ENCODE assay signal across 8 mouse cellular contexts in genomic region chr7:109751427-109752007, GRCm38 (mm10). TPM values are rescaled to one million over a fixed set of nuclear protein-coding genes. Genes with fewer than 3 reads are reported as not detected.
A peak's percentile ranks its signal among the peaks of the same experiment; 100 is the strongest.
DNase-seq lines count a peak whose midpoint lies in the region; ATAC-seq and TF ChIP-seq lines count a peak whose summit lies in the region.

No protein-coding gene starts in this region.

- H3K9me3 ChIP-seq in forebrain, embryonic 12.5 days = no peaks in the 10 kb centered on the region
- H3K9me3 ChIP-seq in kidney, postnatal 0 days (replicated peaks; ENCODE audit: low read length) = no peaks in the 10 kb centered on the region
- H3K9me3 ChIP-seq in midbrain, embryonic 15.5 days = no peaks in the 10 kb centered on the region

- peak overlapping the region; percentile 89 for H3K4me2 ChIP-seq in forebrain, embryonic 12.5 days
- H3K4me2 ChIP-seq in kidney, postnatal 0 days (ENCODE audit: low read length) = peak overlapping the region; percentile 85
- H3K4me2 ChIP-seq in midbrain, embryonic 15.5 days = peak overlapping the region; percentile 83

- H3K27me3 ChIP-seq in testis, adult 2 months (ENCODE audit: control insufficient read depth, insufficient read depth, low read length) = no peaks in the 10 kb centered on the region
- no peaks in the 10 kb centered on the region for H3K27me3 ChIP-seq in forebrain, embryonic 12.5 days
- H3K27me3 ChIP-seq in kidney, postnatal 0 days (ENCODE audit: insufficient read depth, low read length) = no peaks in the 10 kb centered on the region
- no peaks in the 10 kb centered on the region for H3K27me3 ChIP-seq in midbrain, embryonic 15.5 days (replicated peaks)

- no peak for DNase-seq in testis, postnatal 10 days (ENCODE audit: low spot score)
- DNase-seq in kidney, postnatal 0 days (ENCODE audit: low spot score) = peak; percentile 16
- DNase-seq in natural killer cell, adult 2 months (ENCODE audit: low spot score in 2 of 2) = no peak
- no peak for DNase-seq in right cerebral cortex, adult 18-20 months
- no peak for DNase-seq in ovary, postnatal 10 days (ENCODE audit: low spot score)

- TF ChIP-seq POLR2A in testis, adult 2 months (IDR thresholded peaks at IDR 0.05; ENCODE audit: control insufficient read depth, low read depth, low read length) = no peak

- H3K4me3 ChIP-seq in testis, adult 2 months (ENCODE audit: control insufficient read depth, low read depth, low read length) = peak overlapping the region; percentile 84
- H3K4me3 ChIP-seq in forebrain, embryonic 12.5 days (replicated peaks) = peak overlapping the region; percentile 91
- peak overlapping the region; percentile 93 for H3K4me3 ChIP-seq in kidney, postnatal 0 days (replicated peaks; ENCODE audit: low read depth, low read length)
- peak overlapping the region; percentile 72 for H3K4me3 ChIP-seq in midbrain, embryonic 15.5 days

- H3K36me3 ChIP-seq in testis, adult 2 months (ENCODE audit: control insufficient read depth, insufficient read depth, low read length) = peaks cover 1% of the 10 kb centered on the region; the same call in 1 of the 2 replicates
- H3K36me3 ChIP-seq in forebrain, embryonic 12.5 days (replicated peaks) = 0 out of 2 replicates have a peak, but pooled peaks cover 4% of the 10 kb centered on the region
- no peaks in the 10 kb centered on the region for H3K36me3 ChIP-seq in kidney, postnatal 0 days (ENCODE audit: insufficient read depth, low read length)
- H3K36me3 ChIP-seq in midbrain, embryonic 15.5 days (replicated peaks) = no peaks in the 10 kb centered on the region; the same call in 1 of the 2 replicates

- WGBS in forebrain, embryonic 12.5 days = 3% methylated on average over 13 of the region's 13 CpGs
- 6% methylated on average over 13 of the region's 13 CpGs for WGBS in kidney, postnatal 0 days
- 3% methylated on average over 13 of the region's 13 CpGs for WGBS in midbrain, embryonic 15.5 days

- no peak for TF ChIP-seq CTCF in testis, adult 2 months (IDR thresholded peaks at IDR 0.05; ENCODE audit: control insufficient read depth, insufficient read depth, insufficient replicate concordance, low read depth, low read length)
- no peak for TF ChIP-seq CTCF in kidney, postnatal 0 days (IDR thresholded peaks at IDR 0.05; ENCODE audit: low read depth)

- H3K9ac ChIP-seq in forebrain, embryonic 12.5 days = peak overlapping the region; percentile 88
- peak overlapping the region; percentile 92 for H3K9ac ChIP-seq in kidney, postnatal 0 days (ENCODE audit: low read depth, low read length)
- H3K9ac ChIP-seq in midbrain, embryonic 15.5 days = peak overlapping the region; percentile 88

- peaks cover 5% of the 10 kb centered on the region; the same call in 1 of the 2 replicates for H3K4me1 ChIP-seq in testis, adult 2 months (ENCODE audit: control insufficient read depth, insufficient read depth, low read length)
- H3K4me1 ChIP-seq in forebrain, embryonic 12.5 days = peaks cover 17% of the 10 kb centered on the region
- peaks cover 4% of the 10 kb centered on the region for H3K4me1 ChIP-seq in kidney, postnatal 0 days (replicated peaks; ENCODE audit: insufficient read depth, low read length)
- H3K4me1 ChIP-seq in midbrain, embryonic 15.5 days = peaks cover 31% of the 10 kb centered on the region

- peak overlapping the region; percentile 23; the same call in 1 of the 2 replicates for H3K27ac ChIP-seq in testis, adult 2 months (ENCODE audit: control insufficient read depth, insufficient read depth, low read depth, low read length)
- H3K27ac ChIP-seq in forebrain, embryonic 12.5 days = peak overlapping the region; percentile 82
- peak overlapping the region; percentile 90 for H3K27ac ChIP-seq in kidney, postnatal 0 days
- H3K27ac ChIP-seq in midbrain, embryonic 15.5 days = peak overlapping the region; percentile 84

- peak; percentile 14; the same call in 1 of the 2 replicates for ATAC-seq in forebrain, embryonic 12.5 days (ENCODE audit: low FRiP score)
- ATAC-seq in kidney, postnatal 0 days (replicated peaks; ENCODE audit: low FRiP score, low read depth) = no peak; the same call in 1 of the 2 replicates
- peak; percentile 76 for ATAC-seq in midbrain, embryonic 15.5 days (replicated peaks)

RNA-seq across cellular contexts. Expression of gene Tmem9b, which starts 1.2 kb away (rescaled TPM):
- polyA plus RNA-seq in testis, adult 2 months (2012; rRNA removed) = 29.3 and 31.5 TPM in 2 replicates
- 48.9 and 49.8 TPM in 2 replicates for polyA plus RNA-seq in forebrain, embryonic 12.5 days (2016; fragmentation: Nextera tagmentation; extraction: Ambion mirVana)
- polyA plus RNA-seq in kidney, postnatal 0 days (2015; fragmentation: Nextera tagmentation; extraction: Ambion mirVana) = 94.9 and 95.7 TPM in 2 replicates
- polyA plus RNA-seq in midbrain, embryonic 15.5 days (2015; fragmentation: Nextera tagmentation; extraction: Ambion mirVana) = 116 and 121 TPM in 2 replicates

RNA-seq across cellular contexts. Expression of gene Ascl3, which starts 20.0 kb away (rescaled TPM):
- polyA plus RNA-seq in testis, adult 2 months (2012; rRNA removed) = 0.95 and 1.0 TPM in 2 replicates
- not detected in 2 replicates for polyA plus RNA-seq in forebrain, embryonic 12.5 days (2016; fragmentation: Nextera tagmentation; extraction: Ambion mirVana)
- 0.61 and 0.68 TPM in 2 replicates for polyA plus RNA-seq in kidney, postnatal 0 days (2015; fragmentation: Nextera tagmentation; extraction: Ambion mirVana)
- polyA plus RNA-seq in midbrain, embryonic 15.5 days (2015; fragmentation: Nextera tagmentation; extraction: Ambion mirVana) = 0.26 and 0.34 TPM in 2 replicates

RNA-seq across cellular contexts. Expression of gene BC051019, which starts 27.9 kb away (rescaled TPM):
- polyA plus RNA-seq in testis, adult 2 months (2012; rRNA removed) = 0.40 and 0.57 TPM in 2 replicates
- not detected in 2 replicates for polyA plus RNA-seq in forebrain, embryonic 12.5 days (2016; fragmentation: Nextera tagmentation; extraction: Ambion mirVana)
- not detected in 2 replicates for polyA plus RNA-seq in kidney, postnatal 0 days (2015; fragmentation: Nextera tagmentation; extraction: Ambion mirVana)
- polyA plus RNA-seq in midbrain, embryonic 15.5 days (2015; fragmentation: Nextera tagmentation; extraction: Ambion mirVana) = 0.20 and 0.23 TPM in 2 replicates

RNA-seq across cellular contexts. Expression of gene Nrip3, which starts 30.3 kb away (rescaled TPM):
- polyA plus RNA-seq in testis, adult 2 months (2012; rRNA removed) = 2.1 and 2.3 TPM in 2 replicates
- 2.2 and 2.3 TPM in 2 replicates for polyA plus RNA-seq in forebrain, embryonic 12.5 days (2016; fragmentation: Nextera tagmentation; extraction: Ambion mirVana)
- polyA plus RNA-seq in kidney, postnatal 0 days (2015; fragmentation: Nextera tagmentation; extraction: Ambion mirVana) = 0.74 and 1.6 TPM in 2 replicates
- 7.2 and 8.4 TPM in 2 replicates for polyA plus RNA-seq in midbrain, embryonic 15.5 days (2015; fragmentation: Nextera tagmentation; extraction: Ambion mirVana)

RNA-seq across cellular contexts. Expression of gene Akip1, which starts 48.0 kb away (rescaled TPM):
- polyA plus RNA-seq in testis, adult 2 months (2012; rRNA removed) = 34.3 and 37.8 TPM in 2 replicates
- 15.6 and 17.4 TPM in 2 replicates for polyA plus RNA-seq in forebrain, embryonic 12.5 days (2016; fragmentation: Nextera tagmentation; extraction: Ambion mirVana)
- 33.1 and 33.6 TPM in 2 replicates for polyA plus RNA-seq in kidney, postnatal 0 days (2015; fragmentation: Nextera tagmentation; extraction: Ambion mirVana)
- polyA plus RNA-seq in midbrain, embryonic 15.5 days (2015; fragmentation: Nextera tagmentation; extraction: Ambion mirVana) = 13.1 and 16.1 TPM in 2 replicates

Comparison
In these comparisons a context has a peak if more than half of its experiments do, and no peak if none do; other contexts are left out.
1. H3K27ac ChIP-seq: peak in every context shown above with its lines; median percentile 90 in kidney, postnatal 0 days; 84 in midbrain, embryonic 15.5 days; 82 in forebrain, embryonic 12.5 days; 23 in testis, adult 2 months.